Mouse (Mus musculus): ENCODE data around the gene Sox5. TPM values are rescaled to one million over a fixed set of nuclear protein-coding genes. Genes with fewer than 3 reads are reported as not detected.

Sox5 gene
- polyA plus RNA-seq, 1 experiment from 2014 or later, result 3.3 TPM

DNA sequence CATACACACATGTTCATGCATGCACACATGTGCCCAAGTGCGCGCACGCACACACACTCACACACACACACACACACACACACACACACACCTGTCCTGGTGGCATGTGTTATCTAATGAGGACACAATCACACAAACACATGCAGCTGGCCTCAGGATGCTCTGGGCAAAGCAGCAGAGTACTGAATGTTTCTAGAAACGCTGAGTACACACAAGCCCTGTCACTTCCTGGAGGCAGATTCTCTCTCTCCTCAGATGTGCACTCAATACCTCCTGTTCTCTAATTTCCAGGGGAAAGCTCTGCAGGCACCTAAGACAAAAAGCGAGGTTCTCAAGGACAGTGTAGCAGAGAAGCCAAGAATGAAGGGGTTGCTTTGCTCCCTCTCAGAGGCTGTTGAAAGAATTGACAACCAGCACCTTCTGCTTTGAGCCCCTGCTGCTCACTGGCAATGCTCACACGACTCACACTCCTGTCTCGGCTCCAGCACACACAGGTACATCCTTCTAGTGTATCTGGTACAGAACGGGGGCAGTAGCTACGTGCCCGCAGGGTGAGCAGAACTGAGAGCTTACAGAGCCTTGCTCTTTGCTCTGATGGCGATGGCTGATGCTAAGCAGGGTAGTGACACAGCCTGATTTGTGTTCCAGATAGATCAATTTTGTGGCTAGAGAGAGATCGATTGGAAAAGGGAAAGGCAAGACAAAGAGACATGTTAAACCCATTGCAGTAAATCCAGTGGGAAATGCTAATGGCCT lies 833.0 kb downstream of the Sox5 start:
- H3K9ac ChIP-seq (ENCODE audit: low read depth, low read length), result no peak overlapping the region
- no peak for ATAC-seq

DNA sequence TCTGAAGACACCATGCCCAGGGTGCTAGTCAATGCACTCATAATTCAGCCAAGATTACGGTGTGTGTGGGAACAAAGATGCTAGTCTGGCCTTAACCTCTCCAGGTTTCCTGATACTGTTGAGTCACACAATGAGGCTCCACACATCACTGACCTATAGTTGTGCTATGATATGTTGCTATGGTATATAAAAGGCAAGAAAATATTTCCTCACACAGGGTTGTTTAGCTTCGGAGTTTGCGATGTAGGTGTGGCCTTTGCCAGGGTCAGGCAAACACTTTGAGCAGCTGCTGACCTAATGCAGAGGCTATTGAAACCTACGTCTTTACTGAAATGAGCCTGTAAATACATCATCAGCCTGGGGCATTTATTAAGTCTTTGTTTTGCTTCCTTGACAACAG lies 833.7 kb downstream of the Sox5 start:
- Histone ChIP-seq H3K27me3 (replicated peaks; ENCODE audit: control insufficient read depth, insufficient read depth, low read length) (no peaks in the 10 kb centered on the region), H3K4me2 (replicated peaks; ENCODE audit: low read depth) (no peak overlapping the region), H3K9me3 (ENCODE audit: control insufficient read depth) (no peaks in the 10 kb centered on the region), H3K4me1 (replicated peaks; ENCODE audit: control insufficient read depth, insufficient read depth, low read length) (no peaks in the 10 kb centered on the region), H3K36me3 (ENCODE audit: control insufficient read depth, insufficient read depth) (no peaks in the 10 kb centered on the region), H3K9ac (ENCODE audit: low read depth, low read length) (no peak overlapping the region), H3K4me3 (ENCODE audit: low read depth, low read length) (no peak overlapping the region), H3K27ac (ENCODE audit: low read depth, low read length) (no peak overlapping the region)
- WGBS, result 58% methylated on average over 4 of the region's 4 CpGs
- ATAC-seq, result peak; percentile 53; the same call in 1 of the 2 replicates
- no peak for TF ChIP-seq CTCF (IDR thresholded peaks at IDR 0.05; ENCODE audit: low read depth)

More for the DNA sequence above, 833.0 kb downstream of the Sox5 start:
- no peaks in the 10 kb centered on the region for H3K27me3 ChIP-seq (replicated peaks; ENCODE audit: control insufficient read depth, insufficient read depth, low read length)
- no peak overlapping the region for H3K4me3 ChIP-seq (ENCODE audit: low read depth, low read length)
- no peak overlapping the region for H3K27ac ChIP-seq (ENCODE audit: low read depth, low read length)
- WGBS, result 69% methylated on average over 12 of the region's 12 CpGs
- no peaks in the 10 kb centered on the region for H3K9me3 ChIP-seq (ENCODE audit: control insufficient read depth)
- H3K4me1 ChIP-seq (replicated peaks; ENCODE audit: control insufficient read depth, insufficient read depth, low read length), result no peaks in the 10 kb centered on the region
- H3K36me3 ChIP-seq (ENCODE audit: control insufficient read depth, insufficient read depth), result no peaks in the 10 kb centered on the region
- TF ChIP-seq CTCF (IDR thresholded peaks at IDR 0.05; ENCODE audit: low read depth), result no peak
- H3K4me2 ChIP-seq (replicated peaks; ENCODE audit: low read depth), result no peak overlapping the region

DNA sequence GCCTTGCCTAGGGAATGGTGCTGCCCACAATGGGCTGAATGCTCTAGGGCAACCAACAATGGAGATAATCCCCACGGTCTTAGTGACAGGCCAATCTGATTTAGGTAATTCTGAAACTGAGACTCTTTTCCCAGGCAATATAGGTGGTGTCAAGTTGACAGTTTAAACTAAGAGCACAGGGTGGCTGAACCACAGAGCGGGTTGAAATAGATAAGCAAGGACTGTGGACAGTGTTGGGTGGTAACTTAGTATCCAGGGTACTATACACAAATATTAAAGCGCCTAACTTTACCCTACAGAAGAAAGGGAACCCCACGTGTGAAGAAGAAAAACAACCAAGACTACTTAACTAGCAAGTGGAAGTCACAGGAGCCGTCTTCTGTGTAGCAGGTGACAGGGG lies 838.7 kb downstream of the Sox5 start:
- no peak overlapping the region for H3K4me3 ChIP-seq (ENCODE audit: low read depth, low read length)
- 87% methylated on average over 5 of the region's 5 CpGs for WGBS
- H3K27me3 ChIP-seq (replicated peaks; ENCODE audit: control insufficient read depth, insufficient read depth, low read length), result no peaks in the 10 kb centered on the region
- no peak overlapping the region for H3K4me2 ChIP-seq (replicated peaks; ENCODE audit: low read depth)
- no peak for ATAC-seq
- no peaks in the 10 kb centered on the region for H3K9me3 ChIP-seq (ENCODE audit: control insufficient read depth)
- H3K9ac ChIP-seq (ENCODE audit: low read depth, low read length), result no peak overlapping the region
- no peaks in the 10 kb centered on the region for H3K4me1 ChIP-seq (replicated peaks; ENCODE audit: control insufficient read depth, insufficient read depth, low read length)
- no peak overlapping the region for H3K27ac ChIP-seq (ENCODE audit: low read depth, low read length)
- TF ChIP-seq CTCF (IDR thresholded peaks at IDR 0.05; ENCODE audit: low read depth), result no peak
- no peaks in the 10 kb centered on the region for H3K36me3 ChIP-seq (ENCODE audit: control insufficient read depth, insufficient read depth)

DNA sequence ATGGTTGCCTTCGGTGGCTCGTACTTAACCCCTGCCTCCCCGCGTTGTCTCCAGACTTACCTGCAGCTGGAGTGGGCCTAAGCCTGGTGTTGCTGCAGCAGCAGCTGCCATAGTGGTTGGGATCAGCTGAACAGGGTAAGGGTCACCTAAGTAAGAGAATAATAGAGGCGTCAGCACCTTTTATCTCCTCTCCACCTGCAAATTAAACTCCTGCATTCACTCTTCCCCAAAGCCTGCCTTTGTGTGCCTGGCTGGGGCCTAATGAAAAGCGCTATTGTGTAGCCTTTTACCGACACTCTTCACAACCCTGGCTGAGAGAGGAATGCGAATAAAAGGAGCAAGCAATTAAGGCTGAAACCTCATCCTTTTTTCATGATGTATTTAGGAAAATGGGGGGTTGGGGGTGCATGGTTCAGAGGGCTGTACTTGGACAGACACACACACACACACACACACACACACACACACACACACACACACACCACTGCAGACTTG lies 840.4 kb downstream of the Sox5 start:
- no peaks in the 10 kb centered on the region for H3K27me3 ChIP-seq (replicated peaks; ENCODE audit: control insufficient read depth, insufficient read depth, low read length)
- no peak overlapping the region for H3K4me2 ChIP-seq (replicated peaks; ENCODE audit: low read depth)
- H3K27ac ChIP-seq (ENCODE audit: low read depth, low read length), result no peak overlapping the region
- no peaks in the 10 kb centered on the region for H3K4me1 ChIP-seq (replicated peaks; ENCODE audit: control insufficient read depth, insufficient read depth, low read length)
- no peaks in the 10 kb centered on the region for H3K36me3 ChIP-seq (ENCODE audit: control insufficient read depth, insufficient read depth)
- 61% methylated on average over 8 of the region's 8 CpGs for WGBS
- H3K9me3 ChIP-seq (ENCODE audit: control insufficient read depth), result no peaks in the 10 kb centered on the region
- no peak for ATAC-seq
- no peak overlapping the region for H3K4me3 ChIP-seq (ENCODE audit: low read depth, low read length)
- TF ChIP-seq CTCF (IDR thresholded peaks at IDR 0.05; ENCODE audit: low read depth), result no peak
- no peak overlapping the region for H3K9ac ChIP-seq (ENCODE audit: low read depth, low read length)

DNA sequence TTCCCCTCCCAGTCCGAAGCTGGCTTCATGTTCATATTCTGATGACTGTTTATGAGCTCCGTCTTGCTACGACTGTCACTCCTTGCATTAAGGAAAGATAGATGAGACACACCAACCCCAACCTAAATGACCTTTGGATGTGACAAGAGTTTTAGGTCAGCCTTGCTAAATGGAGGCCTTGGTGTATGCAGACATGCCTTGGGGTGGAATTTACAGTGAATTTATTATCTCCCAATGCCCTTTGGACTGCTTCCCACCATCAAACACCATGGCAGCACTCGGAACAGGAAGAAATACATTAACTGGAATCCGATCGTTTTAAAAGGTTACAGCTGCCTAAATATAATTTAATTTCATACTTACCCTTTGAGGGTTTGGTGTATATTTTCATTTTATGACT lies 858.6 kb downstream of the Sox5 start:
- Histone ChIP-seq H3K27ac (ENCODE audit: low read depth, low read length) (no peak overlapping the region), H3K36me3 (ENCODE audit: control insufficient read depth, insufficient read depth) (no peaks in the 10 kb centered on the region), H3K27me3 (replicated peaks; ENCODE audit: control insufficient read depth, insufficient read depth, low read length) (no peaks in the 10 kb centered on the region), H3K4me2 (replicated peaks; ENCODE audit: low read depth) (no peak overlapping the region), H3K9ac (ENCODE audit: low read depth, low read length) (no peak overlapping the region), H3K9me3 (ENCODE audit: control insufficient read depth) (no peaks in the 10 kb centered on the region), H3K4me1 (replicated peaks; ENCODE audit: control insufficient read depth, insufficient read depth, low read length) (no peaks in the 10 kb centered on the region), H3K4me3 (ENCODE audit: low read depth, low read length) (no peak overlapping the region)
- ATAC-seq, result peak; percentile 71
- no peak for TF ChIP-seq CTCF (IDR thresholded peaks at IDR 0.05; ENCODE audit: low read depth)
- 35% methylated on average over 6 of the region's 6 CpGs for WGBS

DNA sequence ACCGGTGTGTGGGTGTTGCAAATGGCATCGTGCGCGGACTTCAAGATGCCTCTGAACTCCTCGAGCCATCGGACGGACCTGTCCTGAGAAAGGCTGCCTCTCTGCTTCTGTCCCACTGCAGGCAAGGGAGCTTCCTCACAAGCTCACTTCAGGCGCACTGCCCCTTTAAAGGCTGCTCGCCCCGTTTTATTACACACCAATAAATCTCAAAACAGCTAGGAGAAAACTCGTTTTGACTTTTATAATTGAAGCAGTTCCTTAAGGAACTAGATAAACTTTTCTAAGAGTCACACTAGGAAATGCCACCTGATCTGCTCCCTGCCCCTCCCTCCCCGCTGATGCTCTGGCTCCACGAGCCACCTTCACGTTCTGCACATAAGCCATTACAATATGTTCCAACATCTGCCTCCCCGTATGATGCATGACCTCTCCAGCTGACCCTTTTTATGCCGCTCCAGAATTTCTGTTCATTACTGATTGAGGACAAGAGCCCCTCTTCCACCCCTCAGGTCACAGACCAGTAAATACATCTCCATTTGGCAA lies 863.3 kb downstream of the Sox5 start:
- Histone ChIP-seq H3K4me3 (ENCODE audit: low read depth, low read length) (no peak overlapping the region), H3K27me3 (replicated peaks; ENCODE audit: control insufficient read depth, insufficient read depth, low read length) (no peaks in the 10 kb centered on the region), H3K27ac (ENCODE audit: low read depth, low read length) (no peak overlapping the region), H3K36me3 (ENCODE audit: control insufficient read depth, insufficient read depth) (no peaks in the 10 kb centered on the region), H3K4me1 (replicated peaks; ENCODE audit: control insufficient read depth, insufficient read depth, low read length) (no peaks in the 10 kb centered on the region), H3K4me2 (replicated peaks; ENCODE audit: low read depth) (peak overlapping the region; percentile 49), H3K9ac (ENCODE audit: low read depth, low read length) (no peak overlapping the region), H3K9me3 (ENCODE audit: control insufficient read depth) (no peaks in the 10 kb centered on the region)
- peak; percentile 75 for ATAC-seq
- TF ChIP-seq CTCF (IDR thresholded peaks at IDR 0.05; ENCODE audit: low read depth), result no peak
- 29% methylated on average over 16 of the region's 16 CpGs for WGBS

All from intestine, postnatal 0 days (tissue).